Mouse (Mus musculus): Measurements from ENCODE around the gene Coasy. TPM values are rescaled to one million over a fixed set of nuclear protein-coding genes. Genes with fewer than 3 reads are reported as not detected.
A peak's percentile ranks its signal among the peaks of the same experiment; 100 is the strongest.

Gene Coasy
- polyA plus RNA-seq, 1 experiment from 2014 or later = 31.4 TPM

GRCm38 (mm10) chr11:101111178-101111577 is 28.8 kb downstream of the Coasy start:
- Histone ChIP-seq H3K9ac (ENCODE audit: low read length) (no peak overlapping the region), H3K27ac (replicated peaks in 1 of 2; ENCODE audit: control insufficient read depth in 1 of 2, insufficient read depth in 1 of 2, low read depth in 2 of 2, low read length in 2 of 2) (no peak overlapping the region), H3K27me3 (ENCODE audit: control insufficient read depth, insufficient read depth, low read length) (no peaks in the 10 kb centered on the region), H3K9me3 (ENCODE audit: control insufficient read depth, low read length) (peaks cover 3% of the 10 kb centered on the region; the same call in 1 of the 2 replicates), H3K4me2 (ENCODE audit: low read length) (no peak overlapping the region), H3K4me3 (ENCODE audit: control insufficient read depth in 1 of 2, insufficient read depth in 1 of 2, low read depth in 1 of 2, low read length in 2 of 2) (no peak overlapping the region), H3K4me1 (ENCODE audit: control insufficient read depth in 2 of 2, insufficient read depth in 2 of 2, low read length in 2 of 2) (peaks cover 0 to 8% of the 10 kb centered on the region in 2 experiments; a peak in 1 of 4 replicates), H3K36me3 (ENCODE audit: control insufficient read depth, insufficient read depth, low read length) (0 out of 2 replicates have a peak, but pooled peaks cover 5% of the 10 kb centered on the region)
- WGBS = 91% methylated on average over 4 of the region's 4 CpGs
- ATAC-seq (ENCODE audit: insufficient number of reproducible peaks, insufficient read depth, low FRiP score, low read depth) = no peak

- Histone ChIP-seq H3K9me3 (ENCODE audit: control insufficient read depth, low read length) (peaks cover 3% of the 10 kb centered on the region; the same call in 1 of the 2 replicates), H3K9ac (ENCODE audit: low read length) (no peak overlapping the region), H3K4me1 (ENCODE audit: control insufficient read depth in 2 of 2, insufficient read depth in 2 of 2, low read length in 2 of 2) (peaks cover 0 to 8% of the 10 kb centered on the region in 2 experiments; a peak in 1 of 4 replicates), H3K27ac (replicated peaks in 1 of 2; ENCODE audit: control insufficient read depth in 1 of 2, insufficient read depth in 1 of 2, low read depth in 2 of 2, low read length in 2 of 2) (no peak overlapping the region), H3K36me3 (ENCODE audit: control insufficient read depth, insufficient read depth, low read length) (peaks cover 11% of the 10 kb centered on the region), H3K4me2 (ENCODE audit: low read length) (no peak overlapping the region), H3K4me3 (ENCODE audit: control insufficient read depth in 1 of 2, insufficient read depth in 1 of 2, low read depth in 1 of 2, low read length in 2 of 2) (no peak overlapping the region), H3K27me3 (ENCODE audit: control insufficient read depth, insufficient read depth, low read length) (no peaks in the 10 kb centered on the region)
- 94% methylated on average over 3 of the region's 3 CpGs for WGBS
- no peak for ATAC-seq (ENCODE audit: insufficient number of reproducible peaks, insufficient read depth, low FRiP score, low read depth)
These were observed 29.8 kb downstream of the Coasy start for GRCm38 (mm10) chr11:101112186-101112585.

- no peak overlapping the region for H3K4me2 ChIP-seq (ENCODE audit: low read length)
- H3K4me3 ChIP-seq (ENCODE audit: control insufficient read depth in 1 of 2, insufficient read depth in 1 of 2, low read depth in 1 of 2, low read length in 2 of 2) = no peak overlapping the region
- WGBS = 75% methylated on average over 2 of the region's 2 CpGs
- no peak overlapping the region for H3K27ac ChIP-seq (replicated peaks in 1 of 2; ENCODE audit: control insufficient read depth in 1 of 2, insufficient read depth in 1 of 2, low read depth in 2 of 2, low read length in 2 of 2)
- H3K36me3 ChIP-seq (ENCODE audit: control insufficient read depth, insufficient read depth, low read length) = peaks cover 7% of the 10 kb centered on the region
- no peak for ATAC-seq (ENCODE audit: insufficient number of reproducible peaks, insufficient read depth, low FRiP score, low read depth)
- peaks cover 5 to 22% of the 10 kb centered on the region in 2 experiments for H3K4me1 ChIP-seq (ENCODE audit: control insufficient read depth in 2 of 2, insufficient read depth in 2 of 2, low read length in 2 of 2)
- no peak overlapping the region for H3K9ac ChIP-seq (ENCODE audit: low read length)
- peaks cover 3% of the 10 kb centered on the region; the same call in 1 of the 2 replicates for H3K9me3 ChIP-seq (ENCODE audit: control insufficient read depth, low read length)
- no peaks in the 10 kb centered on the region for H3K27me3 ChIP-seq (ENCODE audit: control insufficient read depth, insufficient read depth, low read length)
These were observed 33.2 kb downstream of the Coasy start for GRCm38 (mm10) chr11:101115564-101115963.

- Histone ChIP-seq H3K9ac (ENCODE audit: low read length) (peak overlapping the region; percentile 96), H3K36me3 (ENCODE audit: control insufficient read depth, insufficient read depth, low read length) (peaks cover 24% of the 10 kb centered on the region), H3K27me3 (ENCODE audit: control insufficient read depth, insufficient read depth, low read length) (no peaks in the 10 kb centered on the region), H3K4me2 (ENCODE audit: low read length) (peak overlapping the region; percentile 95), H3K9me3 (ENCODE audit: control insufficient read depth, low read length) (peaks cover 2% of the 10 kb centered on the region; the same call in 1 of the 2 replicates), H3K27ac (replicated peaks in 1 of 2; ENCODE audit: control insufficient read depth in 1 of 2, insufficient read depth in 1 of 2, low read depth in 2 of 2, low read length in 2 of 2) (0 out of 4 replicates have a peak overlapping the region, but pooled peaks of 1 of the 2 experiments have one; percentile 89), H3K4me1 (ENCODE audit: control insufficient read depth in 2 of 2, insufficient read depth in 2 of 2, low read length in 2 of 2) (peaks cover 5 to 32% of the 10 kb centered on the region in 2 experiments), H3K4me3 (ENCODE audit: control insufficient read depth in 1 of 2, insufficient read depth in 1 of 2, low read depth in 1 of 2, low read length in 2 of 2) (peak overlapping the region; percentile 8 to 77; a peak in 2 of 4 replicates)
- no peak for ATAC-seq (ENCODE audit: insufficient number of reproducible peaks, insufficient read depth, low FRiP score, low read depth)
- WGBS = 22% methylated on average over 4 of the region's 4 CpGs
These were observed 35.7 kb downstream of the Coasy start for GRCm38 (mm10) chr11:101118105-101118504.

GRCm38 (mm10) chr11:101119131-101119760 is 36.9 kb downstream of the Coasy start:
- Histone ChIP-seq H3K4me3 (ENCODE audit: control insufficient read depth in 1 of 2, insufficient read depth in 1 of 2, low read depth in 1 of 2, low read length in 2 of 2) (peak overlapping the region; percentile 74 to 77), H3K9me3 (ENCODE audit: control insufficient read depth, low read length) (no peaks in the 10 kb centered on the region), H3K27ac (replicated peaks in 1 of 2; ENCODE audit: control insufficient read depth in 1 of 2, insufficient read depth in 1 of 2, low read depth in 2 of 2, low read length in 2 of 2) (peak overlapping the region; percentile 50 to 89), H3K4me2 (ENCODE audit: low read length) (peak overlapping the region; percentile 95), H3K9ac (ENCODE audit: low read length) (peak overlapping the region; percentile 96), H3K27me3 (ENCODE audit: control insufficient read depth, insufficient read depth, low read length) (no peaks in the 10 kb centered on the region), H3K36me3 (ENCODE audit: control insufficient read depth, insufficient read depth, low read length) (peaks cover 34% of the 10 kb centered on the region), H3K4me1 (ENCODE audit: control insufficient read depth in 2 of 2, insufficient read depth in 2 of 2, low read length in 2 of 2) (peaks cover 5 to 32% of the 10 kb centered on the region in 2 experiments)
- ATAC-seq (ENCODE audit: insufficient number of reproducible peaks, insufficient read depth, low FRiP score, low read depth) = peak; percentile 66
- WGBS = under 1% methylated on average over 39 of the region's 39 CpGs

- H3K4me1 ChIP-seq (ENCODE audit: control insufficient read depth in 2 of 2, insufficient read depth in 2 of 2, low read length in 2 of 2) = peaks cover 5 to 32% of the 10 kb centered on the region in 2 experiments
- ATAC-seq (ENCODE audit: insufficient number of reproducible peaks, insufficient read depth, low FRiP score, low read depth) = peak; percentile 97
- H3K27ac ChIP-seq (replicated peaks in 1 of 2; ENCODE audit: control insufficient read depth in 1 of 2, insufficient read depth in 1 of 2, low read depth in 2 of 2, low read length in 2 of 2) = peak within 1 kb of the TSS; percentile 89 to 94
- WGBS = under 1% methylated on average over 61 of the region's 61 CpGs
- H3K36me3 ChIP-seq (ENCODE audit: control insufficient read depth, insufficient read depth, low read length) = peaks cover 38% of the 10 kb centered on the region
- H3K9ac ChIP-seq (ENCODE audit: low read length) = peak within 1 kb of the TSS; percentile 96
- peak within 1 kb of the TSS; percentile 95 for H3K4me2 ChIP-seq (ENCODE audit: low read length)
- H3K9me3 ChIP-seq (ENCODE audit: control insufficient read depth, low read length) = no peaks in the 10 kb centered on the region
- H3K4me3 ChIP-seq (ENCODE audit: control insufficient read depth in 1 of 2, insufficient read depth in 1 of 2, low read depth in 1 of 2, low read length in 2 of 2) = peak within 1 kb of the TSS; percentile 77 to 82
- no peaks in the 10 kb centered on the region for H3K27me3 ChIP-seq (ENCODE audit: control insufficient read depth, insufficient read depth, low read length)
These were observed 37.6 kb downstream of the Coasy start, which contains the start of the genes Retreg3 and Tubg1 for GRCm38 (mm10) chr11:101119761-101120544. Retreg3 (minus strand) TSS chr11:101119893. Tubg1 (plus strand) TSS chr11:101119938.

GRCm38 (mm10) chr11:101120545-101121188 is 38.3 kb downstream of the Coasy start:
- H3K9ac ChIP-seq (ENCODE audit: low read length) = peak overlapping the region; percentile 91
- WGBS = 21% methylated on average over 19 of the region's 19 CpGs

More at GRCm38 (mm10) chr11:101120545-101121188, 38.3 kb downstream of the Coasy start:
- ATAC-seq (ENCODE audit: insufficient number of reproducible peaks, insufficient read depth, low FRiP score, low read depth) = no peak
- Histone ChIP-seq H3K9me3 (ENCODE audit: control insufficient read depth, low read length) (no peaks in the 10 kb centered on the region), H3K4me2 (ENCODE audit: low read length) (peak overlapping the region; percentile 95), H3K27me3 (ENCODE audit: control insufficient read depth, insufficient read depth, low read length) (no peaks in the 10 kb centered on the region), H3K4me3 (ENCODE audit: control insufficient read depth in 1 of 2, insufficient read depth in 1 of 2, low read depth in 1 of 2, low read length in 2 of 2) (peak overlapping the region; percentile 77 to 82), H3K36me3 (ENCODE audit: control insufficient read depth, insufficient read depth, low read length) (peaks cover 43% of the 10 kb centered on the region), H3K4me1 (ENCODE audit: control insufficient read depth in 2 of 2, insufficient read depth in 2 of 2, low read length in 2 of 2) (peaks cover 5 to 28% of the 10 kb centered on the region in 2 experiments), H3K27ac (replicated peaks in 1 of 2; ENCODE audit: control insufficient read depth in 1 of 2, insufficient read depth in 1 of 2, low read depth in 2 of 2, low read length in 2 of 2) (peak overlapping the region; percentile 89 to 94)
